Mouse (Mus musculus) lung, adult 2 months (tissue): Measurements from ENCODE around the gene Mark1.

Source experiments
- CTCF ChIP-seq: fragments of 200-500 bp; IDR thresholded peaks from 2 replicates; pipeline ENCODE4 v1.5.1; 2011; ENCODE audit warnings: mild to moderate bottlenecking, low read length, control low read depth; ENCODE audit not compliant: insufficient read depth
- POLR2A ChIP-seq: fragments of 200-500 bp; IDR thresholded peaks from 2 replicates; pipeline ENCODE4 v1.6.1; 2011; ENCODE audit warnings: low read depth, mild to moderate bottlenecking, control low read depth, low read length, borderline replicate concordance; ENCODE audit errors: extremely low read depth

- TF ChIP-seq CTCF (peak; percentile 43; the same call in 1 of the 2 replicates), POLR2A (no peak)
Observed at GRCm38 (mm10) chr1:184891998-184892397, 107.4 kb downstream of the Mark1 start.
